Mouse (Mus musculus) forebrain, embryonic 15.5 days (tissue): ENCODE measurements around the gene Etv3. TPM values are rescaled to one million over a fixed set of nuclear protein-coding genes. Genes with fewer than 3 reads are reported as not detected.

Source experiments
- ATAC-seq: fragments of 200-750 bp; cut with Nextera tagmentation; replicated peaks from 2 replicates; pipeline ENCODE4 v1.8.0; 2017; ENCODE audit warnings: mild to moderate bottlenecking, moderate TSS enrichment, moderate library complexity
- H3K27ac ChIP-seq: fragments of 300-500 bp; sonication (generic); replicated peaks from 2 replicates; pipeline ENCODE4 v1.5.1; 2015; ENCODE audit warnings: mild to moderate bottlenecking, inconsistent platforms
- H3K27me3 ChIP-seq: fragments of 300-500 bp; sonication (generic); 2 replicates; pipeline ENCODE4 v1.6.1; 2015; ENCODE audit warnings: inconsistent platforms
- H3K36me3 ChIP-seq: fragments of 300-500 bp; sonication (generic); 2 replicates; pipeline ENCODE4 v1.6.1; 2015; ENCODE audit warnings: mild to moderate bottlenecking, inconsistent platforms
- H3K4me1 ChIP-seq: fragments of 300-500 bp; sonication (generic); 2 replicates; pipeline ENCODE4 v1.6.1; 2015; ENCODE audit warnings: inconsistent platforms
- H3K4me2 ChIP-seq: fragments of 300-500 bp; sonication (generic); replicated peaks from 2 replicates; pipeline ENCODE4 v1.6.1; 2015; ENCODE audit warnings: mild to moderate bottlenecking, inconsistent platforms
- H3K4me3 ChIP-seq: fragments of 300-500 bp; sonication (generic); 2 replicates; pipeline ENCODE4 v1.5.1; 2015; ENCODE audit warnings: mild to moderate bottlenecking, inconsistent platforms
- H3K9ac ChIP-seq: fragments of 300-500 bp; sonication (generic); replicated peaks from 2 replicates; pipeline ENCODE4 v1.6.1; 2015; ENCODE audit warnings: mild to moderate bottlenecking, inconsistent platforms
- H3K9me3 ChIP-seq: fragments of 300-500 bp; sonication (generic); 2 replicates; pipeline ENCODE4 v1.6.1; 2016; ENCODE audit warnings: inconsistent platforms
- WGBS: fragments of 180-500 bp; shearing (Covaris S2); methylation state at CpG from one replicate; pipeline ENCODE4 v1.1.7; 2015; ENCODE audit warnings: mixed read lengths; 5-methylcytosine and 5-hydroxymethylcytosine counted together
- polyA plus RNA-seq: library from polyadenylated mRNA; unstranded; fragments of >200 nt; fragmentation: Nextera tagmentation; extraction: Ambion mirVana; gene quantifications from 2 replicates; pipeline ENCODE4 v1.2.1, GENCODE M21; 2015

The Etv3 gene
- polyA plus RNA-seq, 1 experiment from 2014 or later, result 11.0 TPM

DNA sequence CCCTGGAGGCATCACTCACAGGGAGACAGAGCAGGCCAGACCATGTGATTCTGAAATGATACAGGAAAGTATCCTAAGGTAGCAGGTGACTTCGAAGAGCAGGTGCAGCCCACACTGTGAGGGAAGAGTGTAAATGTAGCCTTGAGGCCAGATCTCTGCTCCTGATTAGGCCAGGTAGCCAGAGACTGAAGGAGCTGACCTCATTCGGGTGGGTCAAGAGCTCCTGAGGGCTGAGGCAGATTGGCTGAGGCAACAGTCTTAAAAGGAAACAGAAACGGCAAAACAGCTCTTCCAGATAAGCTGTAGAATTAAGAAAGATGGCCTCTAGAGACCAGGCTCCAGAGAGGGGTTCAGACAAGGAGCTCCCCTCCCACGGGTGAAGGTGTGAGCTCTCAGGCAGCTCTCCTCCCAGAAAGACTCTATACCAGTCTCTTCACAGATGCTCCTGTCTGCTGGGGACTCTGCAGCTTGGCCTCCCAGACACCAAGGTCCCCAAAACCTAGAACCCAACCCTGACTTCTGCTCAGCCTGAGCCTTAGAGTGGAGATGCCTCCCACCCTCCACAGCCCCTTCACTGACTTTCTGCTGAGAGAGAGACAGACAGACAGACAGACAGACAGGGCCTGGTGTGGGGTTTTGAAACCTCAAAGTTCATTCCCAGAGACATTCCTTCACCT lies 20.3 kb upstream of the Etv3 start:
- H3K27ac ChIP-seq, result no peak overlapping the region
- peak; percentile 31; the same call in 1 of the 2 replicates for ATAC-seq
- H3K36me3 ChIP-seq, result no peaks in the 10 kb centered on the region
- H3K4me1 ChIP-seq, result peaks cover 5% of the 10 kb centered on the region; the same call in 1 of the 2 replicates
- WGBS, result 68% methylated on average over 4 of the region's 4 CpGs
- H3K4me2 ChIP-seq, result no peak overlapping the region
- no peak overlapping the region for H3K4me3 ChIP-seq
- no peaks in the 10 kb centered on the region for H3K27me3 ChIP-seq
- no peaks in the 10 kb centered on the region for H3K9me3 ChIP-seq
- no peak overlapping the region for H3K9ac ChIP-seq

DNA sequence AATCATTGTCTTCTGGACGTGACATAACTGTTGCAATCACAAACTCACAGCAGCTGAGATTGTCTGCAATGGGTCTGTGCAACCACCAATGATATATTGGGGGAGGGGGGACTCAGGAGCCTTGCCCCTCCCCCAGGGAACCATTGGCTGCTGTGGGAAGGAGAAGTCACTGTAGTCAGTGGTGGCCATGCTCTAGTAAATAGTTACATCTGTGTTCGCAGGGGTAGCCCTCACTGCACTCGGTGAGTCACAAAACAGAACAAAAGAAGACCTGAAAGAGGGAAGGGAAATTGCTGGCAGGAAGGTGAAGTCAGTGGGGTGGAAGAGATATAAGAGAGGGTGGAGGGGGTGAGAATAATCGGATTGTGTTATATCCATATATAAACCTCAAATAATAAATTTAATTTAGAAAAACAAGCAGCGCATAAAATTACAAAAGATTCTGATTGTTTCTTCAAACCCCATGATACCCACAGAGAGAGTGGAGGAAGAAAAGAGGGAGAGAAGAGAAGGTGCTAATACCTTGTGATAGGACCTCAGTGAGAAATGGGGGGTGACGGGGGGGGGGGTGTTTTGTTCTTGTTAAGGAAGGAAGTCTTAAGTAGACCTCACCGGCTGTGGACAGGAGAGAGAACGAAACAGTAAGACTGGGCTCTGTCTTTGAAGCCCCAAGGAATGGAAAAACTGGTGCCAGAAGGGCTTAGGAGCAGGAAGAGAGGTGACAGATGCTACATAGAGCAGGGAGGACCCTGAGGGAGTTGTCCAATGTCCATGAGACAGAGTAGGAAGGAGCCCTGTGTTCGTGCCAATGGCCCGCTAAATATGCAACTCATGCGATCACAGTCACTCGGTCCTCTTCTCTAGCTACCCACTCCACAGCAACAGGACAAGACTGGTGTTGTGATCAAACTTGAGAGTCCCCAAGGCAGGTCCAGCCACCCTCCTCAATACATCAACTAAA lies 18.5 kb upstream of the Etv3 start:
- Histone ChIP-seq H3K9me3 (no peaks in the 10 kb centered on the region), H3K36me3 (no peaks in the 10 kb centered on the region), H3K27me3 (no peaks in the 10 kb centered on the region), H3K9ac (no peak overlapping the region), H3K4me3 (no peak overlapping the region), H3K4me1 (peaks cover 5% of the 10 kb centered on the region; the same call in 1 of the 2 replicates), H3K27ac (no peak overlapping the region), H3K4me2 (no peak overlapping the region)
- ATAC-seq, result no peak
- WGBS, result 71% methylated on average over 12 of the region's 12 CpGs

DNA sequence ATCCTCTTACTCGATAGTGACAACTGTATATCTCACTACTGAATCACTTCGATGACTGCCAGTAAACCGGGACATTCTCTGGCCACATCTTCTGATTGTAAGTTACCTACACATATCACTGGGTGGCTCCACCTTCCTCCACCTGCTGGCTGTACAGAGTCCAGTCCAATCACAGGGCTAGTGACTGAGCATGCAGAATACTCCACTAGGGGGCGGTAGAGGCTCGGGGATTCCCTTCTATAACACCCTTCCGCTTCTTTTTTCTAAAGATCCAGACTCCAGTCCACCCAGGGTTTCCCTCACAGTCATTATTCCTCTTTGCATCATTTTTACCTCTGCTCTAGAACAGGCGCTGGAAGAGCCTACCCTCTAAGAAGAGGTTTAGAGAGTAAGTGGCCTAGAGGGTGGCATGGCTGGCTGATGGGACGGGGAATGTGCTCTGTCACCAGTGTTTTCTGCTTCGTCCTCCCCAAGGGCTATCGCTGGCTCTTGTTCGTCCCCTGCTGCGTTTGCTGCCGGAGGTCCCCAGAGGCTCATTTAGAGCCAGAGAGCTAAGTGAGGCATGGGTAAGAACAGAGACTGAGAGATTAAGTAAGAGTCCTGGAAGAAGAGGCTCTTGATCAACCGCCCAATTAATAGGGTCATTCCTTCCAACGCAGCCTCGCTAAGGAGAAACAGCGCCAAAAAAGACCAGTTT lies 16.9 kb upstream of the Etv3 start:
- H3K4me3 ChIP-seq, result peak overlapping the region; percentile 16; the same call in 1 of the 2 replicates
- H3K9ac ChIP-seq, result peak overlapping the region; percentile 16; the same call in 1 of the 2 replicates
- H3K27ac ChIP-seq, result no peak overlapping the region

DNA sequence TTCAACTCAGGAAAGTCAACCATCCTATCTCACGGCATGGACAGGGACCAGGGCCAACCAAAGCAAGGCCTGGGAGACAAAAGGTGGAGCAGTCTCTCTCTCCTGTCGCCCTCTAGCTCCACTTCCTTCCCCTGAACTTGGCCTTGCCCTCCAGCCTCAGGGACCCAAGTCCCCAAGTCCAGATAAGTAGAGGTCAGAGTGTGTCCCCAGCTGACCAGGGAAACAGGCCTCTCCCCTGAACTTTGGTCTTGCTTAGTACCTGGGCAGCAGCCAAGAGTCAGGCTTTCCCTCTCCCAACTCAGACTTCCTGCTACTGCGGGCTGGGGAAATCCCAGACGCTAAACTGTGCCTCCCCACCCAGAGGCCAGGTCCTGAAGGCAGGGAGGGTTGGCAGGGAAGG lies 16.1 kb upstream of the Etv3 start:
- Histone ChIP-seq H3K4me2 (no peak overlapping the region), H3K9ac (no peak overlapping the region), H3K27ac (no peak overlapping the region), H3K4me1 (peaks cover 5% of the 10 kb centered on the region; the same call in 1 of the 2 replicates), H3K36me3 (no peaks in the 10 kb centered on the region), H3K27me3 (no peaks in the 10 kb centered on the region), H3K9me3 (no peaks in the 10 kb centered on the region), H3K4me3 (no peak overlapping the region)
- ATAC-seq, result no peak
- 50% methylated on average over 4 of the region's 4 CpGs for WGBS

More for the DNA sequence above, 16.9 kb upstream of the Etv3 start:
- Histone ChIP-seq H3K4me1 (peaks cover 5% of the 10 kb centered on the region; the same call in 1 of the 2 replicates), H3K27me3 (no peaks in the 10 kb centered on the region), H3K9me3 (no peaks in the 10 kb centered on the region), H3K36me3 (no peaks in the 10 kb centered on the region), H3K4me2 (peak overlapping the region; percentile 41)
- ATAC-seq, result peak; percentile 73
- 21% methylated on average over 17 of the region's 17 CpGs for WGBS

DNA sequence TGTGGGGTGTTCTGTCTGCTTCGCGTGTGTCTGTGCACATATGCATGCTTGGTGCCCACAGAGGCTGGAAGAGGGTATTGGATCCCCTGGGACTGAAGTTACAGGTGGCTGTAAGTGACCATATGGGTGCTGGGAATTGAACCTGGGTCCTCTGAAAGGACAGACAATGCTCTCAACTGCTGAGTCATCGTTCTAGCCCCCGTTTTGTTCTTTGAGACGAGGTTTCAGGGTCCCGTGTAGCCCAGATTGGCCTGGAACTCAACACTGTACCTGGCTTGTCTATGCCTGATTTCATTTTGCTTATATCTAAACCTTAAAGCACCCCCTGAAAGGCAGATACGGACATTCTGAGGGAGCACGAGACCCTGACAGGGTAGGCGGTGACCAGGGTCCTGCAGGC lies 14.4 kb upstream of the Etv3 start:
- no peaks in the 10 kb centered on the region for H3K27me3 ChIP-seq
- H3K36me3 ChIP-seq, result no peaks in the 10 kb centered on the region
- no peak overlapping the region for H3K4me2 ChIP-seq
- H3K4me1 ChIP-seq, result peaks cover 5% of the 10 kb centered on the region; the same call in 1 of the 2 replicates
- H3K4me3 ChIP-seq, result no peak overlapping the region
- H3K9ac ChIP-seq, result no peak overlapping the region
- ATAC-seq, result no peak
- no peaks in the 10 kb centered on the region for H3K9me3 ChIP-seq
- WGBS, result 88% methylated on average over 9 of the region's 9 CpGs
- no peak overlapping the region for H3K27ac ChIP-seq

DNA sequence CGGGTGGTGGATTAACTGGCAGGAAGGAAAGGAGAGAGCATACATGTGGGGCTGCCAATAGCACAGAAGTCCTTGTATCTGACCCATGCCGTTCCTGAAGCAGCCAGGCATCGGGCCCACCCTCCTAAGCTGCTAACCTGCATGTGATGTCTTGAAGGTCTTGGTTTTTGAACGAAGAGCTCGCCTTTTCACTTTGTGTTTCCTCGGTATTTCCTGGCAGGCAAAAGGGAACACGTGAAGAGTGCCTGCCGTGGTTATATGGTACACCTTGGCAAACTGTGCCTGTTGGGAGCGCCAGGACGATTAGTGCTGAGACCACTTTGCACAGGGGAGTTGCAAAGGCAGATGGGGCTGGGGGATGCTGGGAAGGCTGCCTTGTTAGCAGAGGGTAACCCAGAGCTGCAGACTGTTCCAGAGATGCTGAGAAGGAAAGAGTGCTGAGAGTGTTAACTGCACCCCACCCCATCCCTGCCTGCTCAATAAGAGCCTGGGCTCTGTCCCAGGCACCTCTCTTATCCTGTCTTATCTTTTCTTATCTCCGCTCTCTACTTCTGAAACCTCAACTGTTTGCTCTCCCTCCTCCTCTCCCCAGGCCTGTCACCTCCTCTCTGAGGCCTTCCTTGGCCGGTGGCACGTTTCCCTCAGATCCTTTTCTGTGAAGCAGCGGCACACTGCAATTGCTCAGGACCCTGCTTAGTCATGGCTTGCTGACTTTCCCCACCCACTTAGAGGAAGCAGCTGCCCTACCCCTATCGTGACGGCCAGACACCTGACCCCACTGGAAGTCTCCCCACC lies 13.0 kb upstream of the Etv3 start:
- no peaks in the 10 kb centered on the region for H3K36me3 ChIP-seq
- H3K4me2 ChIP-seq, result no peak overlapping the region
- no peak overlapping the region for H3K9ac ChIP-seq
- H3K4me1 ChIP-seq, result peaks cover 5% of the 10 kb centered on the region; the same call in 1 of the 2 replicates
- H3K27ac ChIP-seq, result no peak overlapping the region
- H3K9me3 ChIP-seq, result no peaks in the 10 kb centered on the region
- H3K27me3 ChIP-seq, result no peaks in the 10 kb centered on the region
- H3K4me3 ChIP-seq, result no peak overlapping the region
- 43% methylated on average over 16 of the region's 16 CpGs for WGBS
- no peak for ATAC-seq

DNA sequence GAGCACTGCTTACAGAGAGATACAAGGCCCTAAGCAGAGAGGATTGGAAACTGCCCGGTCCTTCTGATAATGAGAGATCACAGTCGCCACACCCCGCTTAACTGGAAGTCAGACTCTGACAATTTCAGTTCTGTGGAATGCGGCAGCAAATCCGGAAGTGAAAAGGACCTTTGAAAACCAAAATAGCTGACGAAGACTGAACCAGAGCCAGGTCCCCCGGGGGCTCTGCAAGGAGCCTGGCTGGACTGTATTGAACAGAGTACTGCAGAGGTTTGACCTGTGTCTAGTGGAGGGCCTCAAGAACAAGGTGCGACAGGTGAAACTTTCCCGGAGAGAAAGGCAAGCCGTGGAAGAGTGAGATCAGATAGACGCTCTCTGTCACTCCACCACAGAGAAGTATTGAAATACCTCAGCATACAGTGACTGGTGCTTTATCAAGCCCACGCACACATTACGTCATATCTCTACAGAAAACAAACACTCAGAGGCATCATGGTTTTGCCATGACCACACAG lies 9.6 kb upstream of the Etv3 start:
- Histone ChIP-seq H3K27me3 (no peaks in the 10 kb centered on the region), H3K4me3 (no peak overlapping the region), H3K9ac (no peak overlapping the region), H3K4me1 (no peaks in the 10 kb centered on the region), H3K4me2 (no peak overlapping the region), H3K36me3 (no peaks in the 10 kb centered on the region), H3K27ac (no peak overlapping the region), H3K9me3 (no peaks in the 10 kb centered on the region)
- 59% methylated on average over 13 of the region's 13 CpGs for WGBS
- ATAC-seq, result no peak

DNA sequence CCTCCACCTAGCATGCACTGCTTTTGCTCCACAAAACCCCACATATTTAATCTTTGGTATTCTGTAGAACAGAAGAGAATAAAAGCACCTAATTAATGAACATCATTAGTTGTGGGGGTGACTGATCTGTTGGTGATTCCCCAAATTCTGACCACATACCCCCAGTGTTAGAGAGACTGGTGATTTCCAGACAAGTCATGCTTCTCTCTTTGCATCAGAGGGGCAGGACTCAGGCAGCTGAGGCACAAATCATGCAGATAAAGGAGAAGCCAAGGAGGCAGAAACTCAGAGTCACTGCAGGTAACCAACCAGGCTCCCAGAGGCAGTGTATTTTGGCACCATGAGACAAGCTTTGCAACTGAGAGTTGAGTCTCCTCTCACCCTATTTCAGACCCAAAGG lies 6.8 kb upstream of the Etv3 start:
- H3K4me1 ChIP-seq, result no peaks in the 10 kb centered on the region
- ATAC-seq, result no peak
- no peaks in the 10 kb centered on the region for H3K9me3 ChIP-seq
- no peaks in the 10 kb centered on the region for H3K27me3 ChIP-seq
- no peak overlapping the region for H3K27ac ChIP-seq
- no peak overlapping the region for H3K4me2 ChIP-seq
- no peaks in the 10 kb centered on the region for H3K36me3 ChIP-seq
- no peak overlapping the region for H3K4me3 ChIP-seq
- H3K9ac ChIP-seq, result no peak overlapping the region

DNA sequence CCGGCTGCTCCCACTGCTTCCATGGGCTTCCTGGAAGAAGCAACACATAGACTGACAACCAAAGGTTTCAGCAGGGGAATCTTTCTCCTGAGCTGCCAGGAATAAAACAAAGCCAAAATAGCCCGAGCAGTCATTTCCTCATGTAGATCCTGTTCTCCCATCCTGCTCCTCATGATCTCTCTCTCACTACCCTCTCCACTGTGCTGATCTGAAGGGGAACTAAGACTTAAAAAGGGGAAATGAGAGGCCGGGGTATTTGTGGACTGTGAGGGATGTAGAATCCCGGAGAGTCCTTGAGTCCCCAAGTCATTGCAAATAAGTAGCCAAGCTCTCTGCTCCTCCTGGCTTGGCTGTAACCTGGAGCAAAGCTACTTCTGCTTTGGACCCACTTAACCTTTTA lies 4.1 kb upstream of the Etv3 start:
- no peak overlapping the region for H3K27ac ChIP-seq
- H3K4me1 ChIP-seq, result peaks cover 5% of the 10 kb centered on the region
- WGBS, result 86% methylated on average over 4 of the region's 4 CpGs
- H3K27me3 ChIP-seq, result no peaks in the 10 kb centered on the region
- H3K36me3 ChIP-seq, result no peaks in the 10 kb centered on the region
- no peak overlapping the region for H3K4me2 ChIP-seq
- ATAC-seq, result no peak
- H3K9me3 ChIP-seq, result no peaks in the 10 kb centered on the region
- H3K9ac ChIP-seq, result no peak overlapping the region
- no peak overlapping the region for H3K4me3 ChIP-seq

DNA sequence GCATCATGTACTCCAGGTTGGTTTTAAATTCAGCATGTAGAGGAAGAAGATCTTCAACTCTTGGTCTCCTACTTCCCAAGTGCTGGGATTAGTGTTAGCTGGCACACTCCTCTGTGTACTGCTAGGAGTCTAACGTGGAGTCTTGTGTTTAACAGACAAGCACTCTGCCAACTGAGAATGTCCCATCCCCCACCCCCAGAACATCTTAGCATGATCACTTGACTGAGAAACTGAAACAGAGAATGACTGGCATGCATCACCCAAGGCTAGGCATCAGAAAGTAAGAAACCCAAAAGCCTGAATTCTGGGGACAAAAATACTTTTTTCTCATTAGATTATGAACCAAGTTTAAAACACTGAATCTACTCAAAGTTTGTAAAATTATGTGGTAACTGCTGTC lies 3.4 kb upstream of the Etv3 start:
- ATAC-seq, result no peak
- WGBS, result 49% methylated on average over 1 of the region's 1 CpGs

DNA sequence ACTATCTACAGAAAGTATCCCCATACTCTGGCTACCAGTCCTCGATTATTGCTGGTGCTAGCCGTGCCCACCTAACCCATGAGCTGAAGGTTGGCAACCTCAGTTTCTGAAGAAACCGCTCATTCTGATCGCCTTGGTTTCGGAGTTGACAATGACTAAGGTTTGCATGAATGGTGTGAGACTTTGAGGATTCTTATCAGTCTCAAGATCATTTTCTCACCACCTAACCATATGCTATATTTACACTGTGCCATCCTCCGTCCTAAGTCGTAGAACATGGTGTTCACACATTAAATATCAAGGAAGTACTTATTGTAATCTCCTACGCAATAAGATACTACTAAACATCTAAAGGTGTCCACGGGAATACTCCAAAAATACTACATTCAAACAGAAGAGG lies 1.5 kb upstream of the Etv3 start:
- no peak for ATAC-seq
- H3K27ac ChIP-seq, result no peak overlapping the region
- no peak overlapping the region for H3K4me3 ChIP-seq
- H3K27me3 ChIP-seq, result no peaks in the 10 kb centered on the region
- H3K9ac ChIP-seq, result no peak overlapping the region
- H3K4me1 ChIP-seq, result peaks cover 16% of the 10 kb centered on the region
- no peak overlapping the region for H3K4me2 ChIP-seq
- WGBS, result 94% methylated on average over 9 of the region's 9 CpGs
- peaks cover 8% of the 10 kb centered on the region for H3K36me3 ChIP-seq
- no peaks in the 10 kb centered on the region for H3K9me3 ChIP-seq

More for the DNA sequence above, 3.4 kb upstream of the Etv3 start:
- no peak overlapping the region for H3K4me2 ChIP-seq
- peaks cover 12% of the 10 kb centered on the region for H3K4me1 ChIP-seq
- no peaks in the 10 kb centered on the region for H3K27me3 ChIP-seq
- no peaks in the 10 kb centered on the region for H3K36me3 ChIP-seq
- H3K4me3 ChIP-seq, result no peak overlapping the region
- H3K9ac ChIP-seq, result no peak overlapping the region
- no peak overlapping the region for H3K27ac ChIP-seq
- no peaks in the 10 kb centered on the region for H3K9me3 ChIP-seq
